Mouse (Mus musculus) heart, embryonic 14.5 days (tissue): ENCODE results near the gene Plac9a. TPM values are rescaled to one million over a fixed set of nuclear protein-coding genes. Genes with fewer than 3 reads are reported as not detected.
A peak's percentile ranks its signal among the peaks of the same experiment; 100 is the strongest.

Source experiments
- ATAC-seq: fragments of 200-750 bp; cut with Nextera tagmentation; 2 replicates; pipeline ENCODE4 v1.8.0; 2017; ENCODE audit warnings: low read depth, moderate TSS enrichment; ENCODE audit not compliant: insufficient number of reproducible peaks, insufficient read depth, low FRiP score
- H3K27ac ChIP-seq, 2 experiments: fragments of 200-500 bp in 1 of 2; fragments of 300-500 bp in 1 of 2; sonication (generic) in 1 of 2; replicated peaks in 1 of 2; 2 replicates each; pipeline ENCODE4 v1.5.1; 2012 to 2014; ENCODE audit warnings: low read depth in 2 of 2, low read length in 2 of 2, control low read depth in 1 of 2, mild to moderate bottlenecking in 1 of 2, mixed read lengths in 1 of 2; ENCODE audit not compliant: control insufficient read depth in 1 of 2, insufficient read depth in 1 of 2
- H3K27me3 ChIP-seq: fragments of 300-500 bp; sonication (generic); 2 replicates; pipeline ENCODE4 v1.6.1; 2014; ENCODE audit warnings: mild to moderate bottlenecking, low read length, control low read depth; ENCODE audit not compliant: control insufficient read depth, insufficient read depth
- H3K36me3 ChIP-seq: fragments of 300-500 bp; sonication (generic); 2 replicates; pipeline ENCODE4 v1.6.1; 2014; ENCODE audit warnings: mild to moderate bottlenecking, control low read depth, low read length, mixed read lengths; ENCODE audit not compliant: control insufficient read depth, insufficient read depth
- H3K4me1 ChIP-seq, 2 experiments: fragments of 200-500 bp in 1 of 2; fragments of 300-500 bp in 1 of 2; sonication (generic) in 1 of 2; 2 replicates each; pipeline ENCODE4 v1.6.1; 2012 to 2014; ENCODE audit warnings: low read length in 2 of 2, control low read depth in 1 of 2, mixed read lengths in 1 of 2; ENCODE audit not compliant: control insufficient read depth in 2 of 2, insufficient read depth in 2 of 2
- H3K4me2 ChIP-seq: fragments of 300-500 bp; sonication (generic); 2 replicates; pipeline ENCODE4 v1.6.1; 2014; ENCODE audit warnings: mild to moderate bottlenecking, low read length
- H3K4me3 ChIP-seq, 2 experiments: fragments of 200-500 bp in 1 of 2; fragments of 300-500 bp in 1 of 2; sonication (generic) in 1 of 2; 2 replicates each; pipeline ENCODE4 v1.5.1; 2012 to 2014; ENCODE audit warnings: low read length in 2 of 2, mild to moderate bottlenecking in 2 of 2, control low read depth in 1 of 2, low read depth in 1 of 2, moderate library complexity in 1 of 2; ENCODE audit not compliant: control insufficient read depth in 1 of 2, insufficient read depth in 1 of 2
- H3K9ac ChIP-seq: fragments of 300-500 bp; sonication (generic); 2 replicates; pipeline ENCODE4 v1.6.1; 2014; ENCODE audit warnings: mild to moderate bottlenecking, low read length
- H3K9me3 ChIP-seq: fragments of 300-500 bp; sonication (generic); 2 replicates; pipeline ENCODE4 v1.6.1; 2016; ENCODE audit warnings: low read length, control low read depth; ENCODE audit not compliant: control insufficient read depth
- WGBS: fragments of 180-500 bp; shearing (Covaris S2); extraction: QIAGEN DNeasy Blood & Tissue Kit; methylation state at CpG from one replicate; pipeline ENCODE4 v1.1.7; 2014; 5-methylcytosine and 5-hydroxymethylcytosine counted together
- polyA plus RNA-seq: library from polyadenylated mRNA; unstranded; fragments of >200 nt; fragmentation: Nextera tagmentation; extraction: Ambion mirVana; gene quantifications from 2 replicates; pipeline ENCODE4 v1.2.1, GENCODE M21; 2014

The Plac9a gene
- polyA plus RNA-seq, 1 experiment from 2014 or later = not detected

GRCm38 (mm10) chr14:25872461-25873415 lies 30.2 kb downstream of the Plac9a start:
- H3K9me3 ChIP-seq = no peaks in the 10 kb centered on the region
- peaks cover 35 to 38% of the 10 kb centered on the region in 2 experiments for H3K4me1 ChIP-seq
- H3K36me3 ChIP-seq = peaks cover 14% of the 10 kb centered on the region; the same call in 1 of the 2 replicates
- ATAC-seq = no peak
- H3K27ac ChIP-seq = peak overlapping the region in 1 of 2 experiments; percentile 69; a peak in 2 of 4 replicates
- 55% methylated on average over 8 of the region's 8 CpGs for WGBS
- no peak overlapping the region for H3K9ac ChIP-seq
- no peaks in the 10 kb centered on the region for H3K27me3 ChIP-seq
- no peak overlapping the region for H3K4me3 ChIP-seq
- H3K4me2 ChIP-seq = no peak overlapping the region

GRCm38 (mm10) chr14:25869135-25869878 lies 33.6 kb downstream of the Plac9a start:
- Histone ChIP-seq H3K4me1 (peaks cover 35 to 43% of the 10 kb centered on the region in 2 experiments), H3K9ac (no peak overlapping the region), H3K4me3 (no peak overlapping the region), H3K4me2 (no peak overlapping the region), H3K27me3 (no peaks in the 10 kb centered on the region), H3K36me3 (0 out of 2 replicates have a peak, but pooled peaks cover 8% of the 10 kb centered on the region), H3K27ac (peak overlapping the region in 1 of 2 experiments; percentile 28; a peak in 1 of 4 replicates), H3K9me3 (no peaks in the 10 kb centered on the region)
- WGBS = 28% methylated on average over 9 of the region's 9 CpGs
- ATAC-seq = peak; percentile 20; the same call in 1 of the 2 replicates

GRCm38 (mm10) chr14:25868706-25869105 lies 34.2 kb downstream of the Plac9a start:
- Histone ChIP-seq H3K9ac (no peak overlapping the region), H3K9me3 (no peaks in the 10 kb centered on the region), H3K27ac (no peak overlapping the region; a peak in 1 of 4 replicates), H3K27me3 (no peaks in the 10 kb centered on the region), H3K4me3 (no peak overlapping the region), H3K4me1 (peaks cover 34 to 43% of the 10 kb centered on the region in 2 experiments), H3K4me2 (no peak overlapping the region), H3K36me3 (0 out of 2 replicates have a peak, but pooled peaks cover 3% of the 10 kb centered on the region)
- WGBS = 79% methylated on average over 3 of the region's 4 CpGs
- ATAC-seq = no peak

DNA sequence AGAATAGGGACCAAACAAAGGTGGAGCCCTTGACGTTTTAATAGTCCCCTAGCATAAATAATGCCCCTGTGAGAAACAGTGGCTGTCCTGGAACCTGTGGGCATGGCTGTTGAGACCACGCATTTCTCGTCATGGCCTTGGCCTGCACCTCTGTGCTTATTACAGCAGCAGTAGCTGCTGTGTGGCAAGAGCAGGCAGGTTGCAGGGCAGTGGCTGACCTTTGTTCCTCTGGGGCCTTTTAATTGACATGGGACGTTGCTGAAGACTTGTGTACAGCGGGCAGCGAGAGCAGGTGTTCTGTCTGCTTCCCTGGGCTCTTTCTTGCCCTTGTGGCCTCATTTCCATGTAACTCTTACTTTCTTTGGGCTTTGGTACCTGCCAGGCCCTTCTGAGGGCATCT lies 35.1 kb downstream of the Plac9a start:
- Histone ChIP-seq H3K4me3 (no peak overlapping the region), H3K9me3 (no peaks in the 10 kb centered on the region), H3K27ac (no peak overlapping the region), H3K27me3 (no peaks in the 10 kb centered on the region), H3K36me3 (0 out of 2 replicates have a peak, but pooled peaks cover 3% of the 10 kb centered on the region), H3K9ac (no peak overlapping the region), H3K4me1 (peaks cover 26 to 35% of the 10 kb centered on the region in 2 experiments), H3K4me2 (no peak overlapping the region)
- 82% methylated on average over 6 of the region's 6 CpGs for WGBS
- no peak for ATAC-seq

DNA sequence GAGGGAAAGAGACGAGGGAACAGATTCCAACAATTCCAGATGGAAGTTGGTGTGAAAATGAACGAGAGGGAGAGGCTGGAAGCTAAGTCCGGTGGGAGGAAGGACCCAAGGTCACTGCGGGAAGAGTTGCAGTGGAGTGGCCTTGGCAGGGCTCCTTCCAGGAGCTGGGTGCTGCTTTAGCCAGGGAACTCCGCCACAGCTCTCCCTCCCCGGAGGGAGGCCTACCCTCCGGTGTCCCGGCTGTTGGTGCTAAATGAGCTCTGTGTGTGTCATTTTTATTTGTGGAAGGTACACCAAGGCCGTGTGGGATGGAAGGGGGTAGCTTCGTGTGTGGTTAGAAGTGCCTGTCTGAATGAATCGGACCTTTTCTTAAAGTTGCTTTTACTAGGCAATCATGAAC lies 36.1 kb downstream of the Plac9a start:
- ATAC-seq = no peak
- 65% methylated on average over 11 of the region's 11 CpGs for WGBS

GRCm38 (mm10) chr14:25866384-25866783 lies 36.5 kb downstream of the Plac9a start:
- no peak for ATAC-seq
- Histone ChIP-seq H3K27me3 (no peaks in the 10 kb centered on the region), H3K9me3 (no peaks in the 10 kb centered on the region), H3K4me3 (no peak overlapping the region), H3K36me3 (no peaks in the 10 kb centered on the region), H3K9ac (no peak overlapping the region), H3K4me2 (no peak overlapping the region), H3K4me1 (peaks cover 15 to 25% of the 10 kb centered on the region in 2 experiments), H3K27ac (no peak overlapping the region)
- WGBS = 78% methylated on average over 6 of the region's 6 CpGs

More for the DNA sequence above, 36.1 kb downstream of the Plac9a start:
- Histone ChIP-seq H3K36me3 (no peaks in the 10 kb centered on the region), H3K4me1 (peaks cover 16 to 25% of the 10 kb centered on the region in 2 experiments), H3K4me3 (no peak overlapping the region), H3K27me3 (no peaks in the 10 kb centered on the region), H3K9ac (no peak overlapping the region), H3K9me3 (no peaks in the 10 kb centered on the region), H3K27ac (no peak overlapping the region), H3K4me2 (no peak overlapping the region)

DNA sequence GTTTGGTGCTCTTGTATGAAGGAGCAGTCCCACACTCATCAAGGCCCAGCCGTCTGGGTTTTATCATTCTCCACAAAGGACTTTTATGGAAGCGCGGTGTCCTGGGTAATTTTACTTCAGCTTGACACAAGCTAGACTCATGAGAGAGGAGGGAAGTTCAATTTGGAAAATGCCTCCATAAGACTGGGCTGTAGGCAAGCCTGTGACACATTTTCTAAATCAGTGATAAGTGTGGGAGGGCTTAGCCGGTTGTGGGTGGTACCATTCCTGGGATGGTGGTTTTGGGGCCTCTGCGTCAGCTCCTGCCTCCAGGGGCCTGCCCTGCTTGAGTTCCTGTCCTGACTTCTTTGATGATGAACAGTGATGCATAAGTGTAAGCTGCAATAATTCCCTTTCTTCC lies 37.6 kb downstream of the Plac9a start:
- 54% methylated on average over 5 of the region's 5 CpGs for WGBS
- H3K4me2 ChIP-seq = no peak overlapping the region
- H3K4me1 ChIP-seq = peaks cover 13 to 24% of the 10 kb centered on the region in 2 experiments
- H3K27ac ChIP-seq = no peak overlapping the region
- ATAC-seq = no peak
- H3K36me3 ChIP-seq = no peaks in the 10 kb centered on the region
- H3K27me3 ChIP-seq = no peaks in the 10 kb centered on the region
- H3K9me3 ChIP-seq = no peaks in the 10 kb centered on the region
- H3K4me3 ChIP-seq = no peak overlapping the region
- no peak overlapping the region for H3K9ac ChIP-seq
